Mouse (Mus musculus): Measurements from ENCODE around the gene Sox6.
"Not testable (repeated sequence)": the region's sequence is repeated elsewhere in the genome, so short reads cannot be mapped to it uniquely, and the experiment has no call there.

Sox6 gene

GRCm38 (mm10) chr7:115630691-115631090 lies 407.9 kb downstream of the Sox6 start:
- DNase-seq: no peak

- no peak for DNase-seq
Observed at GRCm38 (mm10) chr7:115630287-115630686, 408.3 kb downstream of the Sox6 start.

DNA sequence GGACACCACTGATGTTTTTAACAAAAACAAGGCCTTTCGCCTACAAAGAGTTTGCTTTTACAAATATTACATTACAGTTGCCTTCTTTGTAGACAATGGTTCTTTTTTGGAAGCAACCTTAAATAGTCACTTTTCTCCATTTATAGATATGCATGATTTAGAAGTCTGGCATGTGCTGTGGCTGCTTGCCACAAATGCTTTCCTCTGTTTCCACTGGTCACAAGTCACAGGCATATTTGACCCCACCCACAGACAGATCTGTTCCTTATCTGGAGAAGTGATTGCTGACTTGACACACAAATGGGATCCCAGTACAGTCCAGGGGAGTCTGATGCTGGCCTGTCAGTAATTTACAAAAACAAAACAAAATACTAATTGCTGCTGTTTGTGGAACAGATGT lies 409.8 kb downstream of the Sox6 start:
- DNase-seq: no peak

DNA sequence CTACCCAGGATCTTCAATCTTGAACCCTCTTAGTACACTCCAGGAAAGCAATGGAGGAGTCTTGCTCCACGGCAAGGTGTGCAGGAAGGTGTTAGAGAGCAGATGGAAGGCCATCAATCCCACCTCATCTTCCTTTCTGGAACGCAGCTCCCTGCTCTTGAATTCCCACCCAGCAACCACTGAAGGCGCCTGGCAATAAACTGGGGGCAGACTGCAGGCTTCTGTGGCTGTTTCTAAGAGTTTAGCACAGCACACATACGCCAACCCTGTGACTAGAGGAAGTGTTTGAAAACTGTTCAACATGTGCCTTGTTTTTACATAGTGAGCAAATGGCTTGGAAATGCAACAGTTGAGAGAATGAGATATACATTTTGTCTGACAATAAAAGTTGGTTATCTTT lies 412.6 kb downstream of the Sox6 start:
- no peak for DNase-seq

GRCm38 (mm10) chr7:115624907-115625552 lies 413.6 kb downstream of the Sox6 start:
- DNase-seq: no peak

DNA sequence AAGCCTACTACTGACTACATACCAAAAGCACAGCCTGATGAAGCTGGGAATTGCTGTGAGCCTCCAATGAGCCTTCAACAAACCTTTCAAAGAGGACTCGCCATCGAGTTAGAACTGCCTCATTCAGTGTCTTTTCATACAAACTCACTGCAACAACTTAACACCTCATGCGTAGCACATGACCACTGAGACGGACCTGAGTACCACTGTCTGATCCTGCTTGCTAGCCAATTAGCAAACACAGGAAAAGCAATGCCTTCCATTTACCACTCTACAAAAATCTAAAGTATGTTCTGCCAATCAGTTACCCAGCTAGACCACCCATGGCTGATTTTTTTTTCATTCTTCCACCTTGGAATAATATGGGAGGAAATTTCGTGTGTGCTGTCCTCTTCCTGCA lies 414.1 kb downstream of the Sox6 start:
- DNase-seq: no peak

DNA sequence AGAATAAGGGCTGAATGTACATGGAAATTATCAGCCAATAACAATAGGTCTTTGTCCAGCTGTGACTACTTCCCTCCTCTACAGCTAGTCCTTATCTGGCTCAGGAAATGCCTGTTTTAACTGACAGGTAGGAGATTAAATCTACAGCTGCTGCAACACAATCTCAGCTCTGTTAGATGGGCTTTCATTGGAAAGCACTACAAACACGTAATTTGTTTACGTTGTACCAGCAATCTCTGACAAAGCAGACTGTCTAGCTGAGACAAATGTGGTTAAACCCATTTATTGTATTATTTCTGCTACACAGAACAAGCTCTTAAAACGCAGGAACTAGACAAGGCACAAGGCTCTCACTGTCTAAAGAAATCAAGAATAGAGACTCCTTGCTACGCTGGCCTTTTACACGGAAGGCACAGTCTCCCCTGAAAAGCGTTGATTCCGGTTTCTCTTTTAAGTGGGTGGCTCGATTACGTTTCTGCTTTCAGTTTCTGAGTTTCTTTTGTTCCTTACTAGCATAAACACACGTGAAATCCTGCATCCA lies 422.8 kb downstream of the Sox6 start:
- DNase-seq: no peak

DNA sequence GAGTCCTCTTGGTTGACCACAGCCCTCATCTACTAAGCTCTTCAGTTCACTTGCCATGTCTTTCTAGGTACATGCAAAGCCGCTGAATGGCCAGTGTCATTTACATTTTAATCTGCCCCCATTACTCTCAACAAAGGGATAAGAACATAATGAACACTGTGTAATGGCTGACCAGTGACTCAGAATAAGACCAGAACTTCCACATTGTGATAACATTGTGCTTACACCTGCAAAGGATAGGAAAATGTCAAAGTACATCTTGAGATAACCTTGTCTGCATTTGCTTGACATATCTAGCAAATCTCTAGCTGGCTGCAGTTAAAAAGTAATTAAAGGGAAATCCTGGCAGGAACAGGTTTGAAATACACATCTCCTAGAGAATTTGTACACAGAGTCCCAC lies 431.1 kb downstream of the Sox6 start:
- DNase-seq: no peak

GRCm38 (mm10) chr7:115606125-115606524 lies 432.5 kb downstream of the Sox6 start:
- DNase-seq: not testable (repeated sequence)

- DNase-seq: no peak
Observed at GRCm38 (mm10) chr7:115604883-115605282, 433.7 kb downstream of the Sox6 start.

GRCm38 (mm10) chr7:115597376-115597775 lies 441.2 kb downstream of the Sox6 start:
- peak; percentile 41 to 45 for DNase-seq

GRCm38 (mm10) chr7:115580461-115580860 lies 458.1 kb downstream of the Sox6 start:
- no peak for DNase-seq

DNA sequence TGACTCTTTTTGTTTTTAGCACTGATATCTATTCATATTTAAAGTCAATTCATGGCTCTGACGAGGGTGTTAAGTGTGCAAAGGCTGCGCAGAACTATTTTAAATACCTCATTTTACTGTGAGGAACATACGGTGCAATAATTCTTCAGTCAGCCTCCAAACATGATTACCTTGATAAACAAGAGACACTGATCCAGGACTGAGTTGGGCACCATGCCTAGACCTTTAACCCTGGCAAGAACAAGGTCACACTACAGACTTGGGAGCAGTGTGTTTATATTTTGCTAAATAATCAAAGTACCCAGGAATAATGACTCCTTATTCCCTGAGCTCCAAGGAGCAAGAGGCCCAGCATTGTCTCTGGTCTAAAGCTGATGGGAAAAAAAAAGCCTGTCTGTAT lies 458.8 kb downstream of the Sox6 start:
- no peak for DNase-seq

- DNase-seq: no peak
Observed at GRCm38 (mm10) chr7:115576387-115576786, 462.2 kb downstream of the Sox6 start.

DNA sequence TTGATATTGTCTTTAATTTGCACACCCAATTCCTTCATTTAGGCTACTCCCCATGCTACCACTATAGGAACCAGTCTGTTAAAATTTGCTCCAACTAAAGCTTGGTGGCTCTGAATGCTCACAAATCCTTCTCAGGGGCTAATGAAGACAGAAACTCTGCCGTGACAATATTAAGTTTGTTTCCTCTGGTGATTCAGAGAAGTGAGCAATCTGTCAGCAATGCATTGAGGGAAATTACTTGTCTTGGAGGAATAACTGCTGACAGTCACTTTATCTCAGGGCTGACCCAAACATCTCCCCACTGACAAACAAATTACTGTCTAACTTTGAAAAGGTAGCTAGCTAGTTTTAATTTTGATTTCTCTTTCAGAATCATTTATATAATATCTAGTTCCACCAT lies 463.8 kb downstream of the Sox6 start:
- no peak for DNase-seq

DNA sequence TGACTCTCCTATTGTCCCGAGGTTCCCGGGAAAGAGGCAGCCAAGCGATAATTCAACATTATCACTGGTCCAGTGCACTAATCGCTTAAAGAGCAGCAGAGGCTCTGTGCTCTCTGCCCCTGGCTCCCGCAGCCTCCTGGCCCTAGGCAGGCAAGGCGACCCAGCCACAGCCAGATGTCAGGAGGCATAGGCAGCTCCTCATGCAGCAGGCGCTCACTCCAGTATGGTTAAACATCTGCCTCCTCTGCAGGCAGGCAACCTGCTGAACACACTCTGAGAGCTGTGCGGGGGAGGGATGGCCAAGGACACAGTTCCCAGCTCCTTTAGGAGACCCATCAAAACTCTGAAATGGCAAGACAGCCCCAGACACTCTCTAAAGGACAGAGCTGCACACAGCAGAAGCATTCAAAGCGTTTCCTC lies 469.8 kb downstream of the Sox6 start:
- no peak for DNase-seq

DNA sequence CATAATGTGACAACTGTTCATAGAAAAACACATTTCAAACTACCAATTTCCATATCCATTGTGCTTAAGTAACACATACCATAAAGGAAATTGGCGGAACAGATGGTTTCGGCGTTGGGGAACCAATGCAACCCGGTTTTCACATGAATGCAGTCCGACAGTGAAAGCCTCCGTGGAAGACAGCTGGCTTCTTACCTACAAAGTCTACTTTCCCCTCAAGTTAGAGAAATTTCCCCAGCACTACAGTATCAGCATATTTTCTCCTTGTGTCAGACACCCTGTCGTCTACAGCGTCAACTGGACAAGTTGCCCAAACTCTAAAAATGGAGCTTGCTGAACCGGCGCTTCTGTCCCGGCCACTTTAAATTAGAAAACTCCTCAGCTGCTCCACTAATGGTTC lies 470.3 kb downstream of the Sox6 start:
- DNase-seq: no peak

GRCm38 (mm10) chr7:115566818-115567217 lies 471.8 kb downstream of the Sox6 start:
- no peak for DNase-seq

DNA sequence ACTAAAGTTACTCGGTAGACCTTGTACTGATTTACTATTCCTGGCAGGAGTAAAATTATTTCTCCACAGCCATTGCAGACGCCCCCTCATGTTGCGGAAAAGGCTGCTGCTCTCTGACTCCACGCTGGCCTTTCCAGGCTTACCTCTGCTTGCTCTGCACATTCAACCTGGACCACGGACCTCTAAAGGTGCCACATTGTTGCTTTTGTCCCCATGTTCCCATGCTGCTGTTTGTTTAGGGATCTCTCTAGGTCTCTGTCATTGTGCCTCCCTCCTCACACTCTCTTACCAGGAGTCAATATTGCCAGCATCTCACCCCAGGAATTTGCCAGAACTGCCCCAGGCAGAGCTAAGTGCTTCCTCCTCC lies 473.6 kb downstream of the Sox6 start:
- DNase-seq: no peak

DNA sequence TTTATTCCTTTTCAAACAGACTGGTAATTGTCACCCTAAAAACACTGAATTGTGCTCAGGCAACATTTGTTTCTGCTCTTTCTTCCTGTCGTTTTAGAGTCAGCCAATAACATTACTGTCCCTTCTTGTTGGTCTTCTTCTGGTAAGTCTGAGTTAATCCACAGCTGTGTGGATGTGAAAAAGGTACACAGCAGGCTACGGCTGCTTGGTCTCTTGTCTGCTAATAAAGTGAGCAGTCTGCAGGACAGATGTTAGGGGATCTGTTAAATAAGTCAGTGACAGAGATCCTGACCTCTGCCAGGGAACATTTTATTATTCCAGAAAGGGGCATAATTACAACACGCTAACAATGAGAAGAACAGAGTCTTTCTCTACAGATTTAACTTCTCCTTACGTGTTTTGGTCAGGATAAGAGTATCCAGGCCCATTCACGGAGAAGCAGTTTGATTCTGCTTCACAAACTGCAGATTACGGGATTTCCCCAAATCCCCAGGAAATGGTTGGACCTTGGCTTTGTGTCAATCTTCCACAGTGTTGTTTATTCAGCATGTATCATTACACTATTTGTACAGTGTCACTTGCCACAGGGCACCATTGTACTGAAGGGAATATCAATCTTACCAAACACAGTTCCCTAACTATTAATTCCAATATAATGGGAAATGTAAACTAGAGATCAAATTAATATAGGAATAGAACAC lies 474.1 kb downstream of the Sox6 start:
- DNase-seq: no peak

GRCm38 (mm10) chr7:115556677-115557076 lies 481.9 kb downstream of the Sox6 start:
- DNase-seq: no peak

- no peak for DNase-seq
Observed at GRCm38 (mm10) chr7:115550197-115550804, 488.3 kb downstream of the Sox6 start.

DNA sequence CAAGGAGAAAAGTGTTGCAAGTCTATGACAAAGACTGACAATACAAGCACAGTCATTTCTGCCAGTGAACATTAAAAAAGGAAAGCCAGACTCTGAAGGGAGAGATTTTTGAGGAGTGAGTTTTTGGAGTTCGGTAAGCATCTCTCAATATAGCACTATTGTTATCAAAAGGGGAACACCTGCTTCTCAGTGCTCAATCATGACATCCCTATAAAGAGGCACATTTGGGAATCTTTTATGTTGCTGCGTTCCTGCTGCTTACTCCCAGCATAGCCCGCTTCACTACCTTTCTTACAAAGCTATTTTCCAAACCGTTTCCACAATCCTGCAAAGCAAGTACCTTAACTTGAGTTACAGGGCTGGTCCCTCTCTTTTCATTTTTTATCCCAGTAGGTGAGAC lies 488.9 kb downstream of the Sox6 start:
- no peak for DNase-seq

All from kidney, adult 8-10 months (tissue).